Mouse (Mus musculus): ENCODE results near the gene Ptprq.

DNA sequence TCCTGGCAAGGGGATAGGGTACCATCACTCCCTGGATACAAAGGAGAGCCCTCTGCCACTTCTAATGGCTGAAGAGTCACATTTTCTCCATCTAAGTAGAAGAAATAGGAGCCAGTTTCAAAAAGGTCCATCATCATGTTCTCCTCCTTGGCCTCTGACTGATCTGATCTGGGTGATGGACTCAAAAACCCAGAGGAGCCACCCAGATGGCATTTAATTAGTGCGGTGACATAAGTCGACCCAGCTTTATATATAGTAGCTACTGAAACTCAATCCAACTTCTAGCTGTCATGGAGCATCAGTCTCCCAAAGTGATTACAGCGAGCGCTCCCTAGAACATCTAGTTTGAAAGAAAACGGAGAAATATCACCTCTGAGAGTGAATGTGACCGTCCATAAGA lies 225.3 kb downstream of the Ptprq start, which contains the start of gene Myf6:
- no peak for TF ChIP-seq CTCF (IDR thresholded peaks at IDR 0.05; ENCODE audit: low read depth, low read length)
- TF ChIP-seq POLR2A (IDR thresholded peaks at IDR 0.05; ENCODE audit: borderline replicate concordance, low read depth, low read length), result no peak

All from bone marrow macrophage, adult 2 months (primary cell).